Mouse (Mus musculus) neural tube, embryonic 14.5 days (tissue): ENCODE results near the gene Phf2. TPM values are rescaled to one million over a fixed set of nuclear protein-coding genes. Genes with fewer than 3 reads are reported as not detected.

Experiments used
- ATAC-seq: fragments of 200-750 bp; cut with Nextera tagmentation; 2 replicates; pipeline ENCODE4 v1.8.0; 2017; ENCODE audit warnings: low read depth, mild to moderate bottlenecking, moderate TSS enrichment, moderate library complexity
- H3K27ac ChIP-seq: fragments of 300-500 bp; sonication (generic); 2 replicates; pipeline ENCODE4 v1.5.1; 2014; ENCODE audit warnings: low read depth, mild to moderate bottlenecking, control low read depth, low read length, moderate library complexity, mixed read lengths
- H3K27me3 ChIP-seq: fragments of 300-500 bp; sonication (generic); 2 replicates; pipeline ENCODE4 v1.6.1; 2014; ENCODE audit warnings: low read length; ENCODE audit not compliant: control insufficient read depth, insufficient read depth
- H3K36me3 ChIP-seq: fragments of 300-500 bp; sonication (generic); 2 replicates; pipeline ENCODE4 v1.6.1; 2014; ENCODE audit warnings: low read length, mixed read lengths; ENCODE audit not compliant: control insufficient read depth, insufficient read depth
- H3K4me1 ChIP-seq: fragments of 300-500 bp; sonication (generic); 2 replicates; pipeline ENCODE4 v1.6.1; 2014; ENCODE audit warnings: low read length; ENCODE audit not compliant: control insufficient read depth, insufficient read depth
- H3K4me2 ChIP-seq: fragments of 300-500 bp; sonication (generic); 2 replicates; pipeline ENCODE4 v1.6.1; 2014; ENCODE audit warnings: mild to moderate bottlenecking, low read depth, low read length, control low read depth
- H3K4me3 ChIP-seq: fragments of 300-500 bp; sonication (generic); 2 replicates; pipeline ENCODE4 v1.5.1; 2014; ENCODE audit warnings: low read depth, low read length, control low read depth, mixed read lengths
- H3K9ac ChIP-seq: fragments of 300-500 bp; sonication (generic); replicated peaks from 2 replicates; pipeline ENCODE4 v1.6.1; 2014; ENCODE audit warnings: low read depth, mild to moderate bottlenecking, control low read depth, low read length, mixed read lengths
- H3K9me3 ChIP-seq: fragments of 300-500 bp; sonication (generic); 2 replicates; pipeline ENCODE4 v1.6.1; 2016; ENCODE audit warnings: low read length; ENCODE audit not compliant: control insufficient read depth
- WGBS: fragments of 180-500 bp; shearing (Covaris S2); extraction: QIAGEN DNeasy Blood & Tissue Kit; methylation state at CpG from one replicate; pipeline ENCODE4 v1.1.7; 2014; 5-methylcytosine and 5-hydroxymethylcytosine counted together
- polyA plus RNA-seq: library from polyadenylated mRNA; unstranded; fragments of >200 nt; fragmentation: Nextera tagmentation; extraction: Ambion mirVana; gene quantifications from 2 replicates; pipeline ENCODE4 v1.2.1, GENCODE M21; 2014

The Phf2 gene
- polyA plus RNA-seq, 1 experiment from 2014 or later: 10.7 TPM

GRCm38 (mm10) chr13:48851719-48852118 lies 19.2 kb downstream of the Phf2 start:
- Histone ChIP-seq H3K27ac (no peak overlapping the region), H3K36me3 (no peaks in the 10 kb centered on the region), H3K4me2 (no peak overlapping the region), H3K4me3 (no peak overlapping the region), H3K4me1 (peaks cover 30% of the 10 kb centered on the region), H3K27me3 (no peaks in the 10 kb centered on the region), H3K9me3 (no peaks in the 10 kb centered on the region), H3K9ac (no peak overlapping the region)
- ATAC-seq: no peak
- 94% methylated on average over 5 of the region's 5 CpGs for WGBS

DNA sequence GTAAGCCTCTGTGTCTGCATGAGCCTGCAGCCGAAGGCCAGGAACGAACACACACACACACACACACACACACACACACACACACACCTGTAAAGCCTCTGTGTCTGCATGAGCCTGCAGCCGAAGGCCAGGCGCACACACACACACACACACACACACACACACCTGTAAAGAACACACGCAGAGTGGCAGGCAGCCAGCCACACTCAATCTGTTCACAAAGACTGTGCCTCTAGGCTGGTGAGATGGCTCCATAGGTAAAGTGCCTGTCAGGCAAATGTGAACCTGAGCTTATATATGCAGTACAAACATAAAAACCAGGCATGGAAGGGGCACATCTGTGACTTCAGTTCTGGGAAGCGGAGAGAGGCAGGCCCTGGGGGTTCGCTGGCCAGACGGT lies 20.1 kb downstream of the Phf2 start:
- H3K4me3 ChIP-seq: no peak overlapping the region
- H3K27me3 ChIP-seq: no peaks in the 10 kb centered on the region
- no peaks in the 10 kb centered on the region for H3K9me3 ChIP-seq
- peaks cover 27% of the 10 kb centered on the region for H3K4me1 ChIP-seq
- ATAC-seq: 0 out of 2 replicates have a peak, but pooled peaks have one; percentile 3
- H3K27ac ChIP-seq: peak overlapping the region; percentile 22; the same call in 1 of the 2 replicates
- no peaks in the 10 kb centered on the region for H3K36me3 ChIP-seq
- no peak overlapping the region for H3K9ac ChIP-seq
- 74% methylated on average over 8 of the region's 8 CpGs for WGBS
- H3K4me2 ChIP-seq: no peak overlapping the region

DNA sequence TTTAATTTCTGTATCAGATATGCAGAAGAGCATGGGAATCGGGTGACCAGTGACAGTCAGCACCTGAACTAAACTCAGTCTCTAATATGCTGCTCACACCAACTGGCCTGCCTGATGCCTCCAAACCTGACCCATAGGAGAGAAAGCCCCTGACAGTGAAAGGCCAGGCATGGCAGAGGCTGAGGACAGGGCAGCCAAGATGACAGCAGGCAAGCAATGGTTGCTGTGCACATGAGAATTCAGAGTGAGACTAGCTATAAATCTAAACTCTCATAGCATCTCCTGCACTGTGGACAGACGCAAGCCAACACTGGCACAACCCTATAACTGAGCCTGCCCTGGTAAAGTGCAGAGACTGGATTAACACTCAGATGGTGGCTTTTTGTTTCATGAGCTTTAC lies 20.6 kb downstream of the Phf2 start:
- H3K27me3 ChIP-seq: no peaks in the 10 kb centered on the region
- H3K36me3 ChIP-seq: no peaks in the 10 kb centered on the region
- H3K9ac ChIP-seq: no peak overlapping the region
- ATAC-seq: no peak
- H3K4me3 ChIP-seq: no peak overlapping the region
- peaks cover 27% of the 10 kb centered on the region for H3K4me1 ChIP-seq
- H3K9me3 ChIP-seq: no peaks in the 10 kb centered on the region
- no peak overlapping the region for H3K27ac ChIP-seq
- WGBS: 62% methylated on average over 2 of the region's 2 CpGs
- no peak overlapping the region for H3K4me2 ChIP-seq

- Histone ChIP-seq H3K4me2 (no peak overlapping the region), H3K27me3 (no peaks in the 10 kb centered on the region), H3K9me3 (no peaks in the 10 kb centered on the region), H3K36me3 (no peaks in the 10 kb centered on the region), H3K9ac (no peak overlapping the region), H3K4me3 (no peak overlapping the region), H3K4me1 (peaks cover 26% of the 10 kb centered on the region), H3K27ac (peak overlapping the region; percentile 44)
- WGBS: 39% methylated on average over 3 of the region's 3 CpGs
- ATAC-seq: 0 out of 2 replicates have a peak, but pooled peaks have one; percentile 22
Measured at GRCm38 (mm10) chr13:48849155-48849554, 21.8 kb downstream of the Phf2 start.

GRCm38 (mm10) chr13:48845308-48845707 lies 25.6 kb downstream of the Phf2 start:
- H3K4me2 ChIP-seq: no peak overlapping the region
- H3K9ac ChIP-seq: no peak overlapping the region
- 76% methylated on average over 4 of the region's 4 CpGs for WGBS
- no peak overlapping the region for H3K4me3 ChIP-seq
- no peaks in the 10 kb centered on the region for H3K36me3 ChIP-seq
- H3K4me1 ChIP-seq: peaks cover 7% of the 10 kb centered on the region; the same call in 1 of the 2 replicates
- H3K9me3 ChIP-seq: no peaks in the 10 kb centered on the region
- no peaks in the 10 kb centered on the region for H3K27me3 ChIP-seq
- no peak overlapping the region for H3K27ac ChIP-seq
- no peak for ATAC-seq

DNA sequence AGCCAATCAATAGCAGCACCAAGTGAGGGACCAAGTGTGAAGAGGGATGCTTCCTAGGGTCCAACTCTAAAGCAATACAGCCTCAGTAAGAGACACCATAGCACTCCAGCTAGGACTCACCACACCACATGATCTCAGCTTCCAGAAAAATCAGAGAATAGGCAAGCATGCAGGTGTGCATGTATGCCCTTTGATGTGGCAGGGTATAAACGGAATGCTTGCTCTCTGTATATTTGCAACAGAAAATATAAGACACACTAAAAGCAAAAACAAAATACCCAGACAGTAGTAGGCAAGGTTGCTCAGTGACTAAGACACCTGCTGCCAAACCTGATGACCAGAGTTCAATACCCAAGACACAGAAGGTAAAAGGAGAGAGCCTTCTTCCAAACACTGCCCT lies 27.4 kb downstream of the Phf2 start:
- H3K4me1 ChIP-seq: no peaks in the 10 kb centered on the region
- no peak overlapping the region for H3K4me2 ChIP-seq
- no peaks in the 10 kb centered on the region for H3K27me3 ChIP-seq
- no peak overlapping the region for H3K27ac ChIP-seq
- H3K9me3 ChIP-seq: no peaks in the 10 kb centered on the region
- no peak overlapping the region for H3K9ac ChIP-seq
- H3K4me3 ChIP-seq: no peak overlapping the region
- no peaks in the 10 kb centered on the region for H3K36me3 ChIP-seq
- ATAC-seq: no peak
- 93% methylated on average over 1 of the region's 1 CpGs for WGBS

- Histone ChIP-seq H3K36me3 (no peaks in the 10 kb centered on the region), H3K27ac (no peak overlapping the region), H3K4me2 (no peak overlapping the region), H3K9me3 (no peaks in the 10 kb centered on the region), H3K4me1 (no peaks in the 10 kb centered on the region), H3K27me3 (no peaks in the 10 kb centered on the region), H3K9ac (no peak overlapping the region), H3K4me3 (no peak overlapping the region)
- ATAC-seq: no peak
- 56% methylated on average over 5 of the region's 5 CpGs for WGBS
Measured at GRCm38 (mm10) chr13:48841905-48842592, 28.9 kb downstream of the Phf2 start.

- Histone ChIP-seq H3K4me3 (no peak overlapping the region), H3K4me1 (no peaks in the 10 kb centered on the region), H3K4me2 (no peak overlapping the region), H3K9ac (no peak overlapping the region), H3K27me3 (no peaks in the 10 kb centered on the region), H3K9me3 (no peaks in the 10 kb centered on the region), H3K27ac (no peak overlapping the region), H3K36me3 (no peaks in the 10 kb centered on the region)
- 83% methylated on average over 2 of the region's 2 CpGs for WGBS
- no peak for ATAC-seq
Measured at GRCm38 (mm10) chr13:48838284-48838683, 32.6 kb downstream of the Phf2 start.

GRCm38 (mm10) chr13:48837537-48837936 lies 33.4 kb downstream of the Phf2 start:
- no peaks in the 10 kb centered on the region for H3K27me3 ChIP-seq
- WGBS: 92% methylated on average over 6 of the region's 6 CpGs
- no peak for ATAC-seq
- H3K36me3 ChIP-seq: no peaks in the 10 kb centered on the region
- H3K9ac ChIP-seq: no peak overlapping the region
- no peaks in the 10 kb centered on the region for H3K4me1 ChIP-seq
- no peak overlapping the region for H3K4me3 ChIP-seq
- H3K9me3 ChIP-seq: no peaks in the 10 kb centered on the region
- H3K4me2 ChIP-seq: no peak overlapping the region
- H3K27ac ChIP-seq: no peak overlapping the region
